Mouse (Mus musculus) spleen, adult 2 months (tissue): ENCODE measurements around the gene Spin1.

Source experiments
- CTCF ChIP-seq: fragments of 200-500 bp; IDR thresholded peaks from 2 replicates; pipeline ENCODE4 v1.5.1; 2011; ENCODE audit warnings: mild to moderate bottlenecking, inconsistent platforms; ENCODE audit not compliant: insufficient read depth, insufficient read length, insufficient replicate concordance; ENCODE audit errors: extremely low read depth
- POLR2A ChIP-seq: fragments of 200-500 bp; IDR thresholded peaks from 2 replicates; pipeline ENCODE4 v1.6.1; 2011; ENCODE audit warnings: low read depth, low read length, inconsistent platforms

- no peak for TF ChIP-seq CTCF
- TF ChIP-seq POLR2A, result no peak
These were observed 30.5 kb downstream of the Spin1 start for GRCm38 (mm10) chr13:51131179-51131578.
